13 mouse cellular contexts compared by ENCODE assay signal in the genomic region with DNA sequence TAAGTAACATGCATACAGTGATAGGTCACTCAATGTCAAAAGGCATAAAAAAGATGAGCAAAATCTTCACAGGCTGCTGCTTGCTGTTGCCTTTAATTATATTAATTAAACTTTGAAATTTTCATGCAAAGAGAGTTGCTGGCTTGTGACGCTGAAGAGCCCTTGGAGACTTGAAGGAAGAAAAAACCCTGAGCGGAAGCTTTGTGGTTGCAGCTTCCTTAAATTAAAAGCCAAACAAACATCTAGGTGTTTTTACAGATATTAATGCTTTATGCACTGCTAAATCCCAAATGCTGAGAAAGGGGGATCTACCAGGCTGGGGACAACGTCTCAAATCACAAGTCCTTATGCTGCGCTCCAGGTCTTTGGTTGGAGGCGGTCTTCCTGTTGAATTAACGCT.
"Had no signal": no experiment of that assay in that cellular context is flagged by ENCODE, and none has a peak within 500 bp of the region (broad histone marks: within the 10 kb centered on the region; RNA-seq: fewer than 3 reads in every experiment).

No protein-coding gene starts in this region.

- H3K27ac ChIP-seq: limb, embryonic 15.5 days; liver, embryonic 12.5 days; midbrain, embryonic 12.5 days; neural tube, embryonic 15.5 days; stomach, embryonic 15.5 days had no signal

- DNase-seq: kidney, adult 18-20 months; kidney, postnatal 25 days; lung, embryonic 14.5 days; lung, postnatal 10 days; lung, postnatal 4 days; right cerebral cortex, postnatal 4 days; thymus, postnatal 36 days had no signal

- ATAC-seq: liver, embryonic 12.5 days had no signal

- H3K4me3 ChIP-seq: limb, embryonic 15.5 days; liver, embryonic 12.5 days; midbrain, embryonic 12.5 days; myocyte; neural tube, embryonic 15.5 days; stomach, embryonic 15.5 days had no signal

- H3K36me3 ChIP-seq: neural tube, embryonic 15.5 days had no signal

- H3K4me1 ChIP-seq: limb, embryonic 15.5 days; liver, embryonic 12.5 days; neural tube, embryonic 15.5 days; stomach, embryonic 15.5 days had no signal

- H3K27me3 ChIP-seq: limb, embryonic 15.5 days; liver, embryonic 12.5 days; midbrain, embryonic 12.5 days; neural tube, embryonic 15.5 days; stomach, embryonic 15.5 days had no signal
